Mouse (Mus musculus): ENCODE results near the gene Icam1. TPM values are rescaled to one million over a fixed set of nuclear protein-coding genes. Genes with fewer than 3 reads are reported as not detected.

The Icam1 gene
- polyA plus RNA-seq (2014; fragmentation: Illumina TruSeq; extraction: RNeasy Lipid Tissue Mini Kit (QIAGEN cat#74804); ENCODE audit: low read depth, low replicate concordance), result 3.1 TPM

DNA sequence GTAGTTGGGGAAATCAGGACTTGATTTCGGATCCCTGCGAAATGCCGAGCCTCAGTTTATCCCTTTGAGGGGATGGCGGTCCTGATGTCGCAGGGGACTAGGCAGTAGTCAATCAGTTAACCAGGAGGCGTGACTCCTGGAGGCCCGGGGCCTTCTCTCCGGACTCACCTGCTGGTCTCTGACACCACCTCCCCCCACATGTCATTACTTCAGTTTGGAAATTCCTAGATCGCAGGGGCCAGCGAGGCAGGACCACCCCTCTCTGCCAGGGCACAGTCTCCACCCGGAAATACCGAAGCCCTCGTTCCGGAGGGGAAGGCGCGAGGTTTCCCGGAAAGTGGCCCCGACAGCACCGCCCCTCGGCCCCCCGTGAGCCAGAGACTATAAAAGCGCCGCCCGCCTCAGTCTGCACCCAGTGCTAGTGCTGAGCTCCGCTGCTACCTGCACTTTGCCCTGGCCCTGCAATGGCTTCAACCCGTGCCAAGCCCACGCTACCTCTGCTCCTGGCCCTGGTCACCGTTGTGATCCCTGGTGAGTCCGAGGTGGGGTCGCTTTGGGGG is at the start of gene Icam1:
Gene Icam1, plus strand, starts transcription at position 415 of the 560 bp plus-strand sequence.

GRCm38 (mm10) chr9:20976216-20976960 is 39.4 kb upstream of the Icam1 start, which contains the start of gene S1pr2:
Gene S1pr2, minus strand, starts transcription at chr9:20976781.

DNA sequence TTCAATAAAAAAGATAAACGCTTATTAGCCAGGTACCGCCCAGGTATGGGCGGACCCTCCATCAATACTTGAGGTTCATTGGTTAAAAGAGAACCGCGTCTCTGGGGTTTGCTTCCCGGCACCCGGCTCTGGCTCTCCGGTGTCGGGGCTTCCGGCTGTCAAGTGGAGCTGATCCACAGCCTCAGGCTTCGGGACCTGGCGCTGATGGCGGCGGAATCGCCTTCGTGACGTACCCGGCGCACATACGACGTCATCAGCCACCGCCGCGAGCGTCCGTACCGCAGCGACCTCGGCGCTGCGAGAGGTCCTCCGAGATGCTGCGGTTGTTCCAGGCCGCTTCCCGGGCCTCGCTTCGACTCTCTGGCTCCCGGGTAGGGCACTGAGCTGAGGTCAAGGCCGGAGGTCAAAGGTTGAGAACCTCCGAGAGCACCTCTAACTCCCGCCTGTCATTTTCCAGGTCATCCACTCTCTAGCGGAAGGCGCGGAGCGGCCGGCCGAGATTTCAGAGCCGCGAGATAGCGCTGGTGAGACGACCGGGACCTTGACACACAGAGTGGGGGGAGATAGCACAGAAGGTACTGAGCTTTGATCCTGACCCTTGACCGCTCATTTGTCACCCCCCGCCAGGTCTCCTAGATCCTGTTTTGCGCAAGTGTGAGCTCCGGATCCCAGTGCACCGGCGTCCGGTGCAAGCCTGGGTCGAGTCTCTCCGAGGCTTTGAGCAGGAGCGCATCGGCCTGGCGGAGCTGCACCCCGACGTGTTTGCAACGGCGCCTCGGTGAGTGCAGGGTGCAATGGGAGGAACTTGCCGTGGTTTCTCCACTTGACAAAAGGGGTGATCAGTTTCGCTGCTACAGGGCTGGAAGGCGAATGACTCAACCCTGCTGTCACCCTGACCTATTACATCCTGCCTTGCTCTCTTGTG is 12.9 kb upstream of the Icam1 start, which contains the start of gene Mrpl4:
Gene Mrpl4, plus strand, starts transcription at position 112 of the 925 bp plus-strand sequence.

GRCm38 (mm10) chr9:21029291-21030054 is 13.7 kb downstream of the Icam1 start, which contains the start of gene Icam4:
Gene Icam4, plus strand, starts transcription at chr9:21029373.

GRCm38 (mm10) chr9:21031896-21032351 is 16.1 kb downstream of the Icam1 start, which contains the start of gene Icam5:
Gene Icam5, plus strand, starts transcription at chr9:21032073.

GRCm38 (mm10) chr9:21067006-21067684 is 51.4 kb downstream of the Icam1 start, which contains the start of gene Zglp1:
Gene Zglp1, minus strand, starts transcription at chr9:21067093.

GRCm38 (mm10) chr9:21073044-21073840 is 57.5 kb downstream of the Icam1 start, which contains the start of the genes Gm49373 and Fdx1l:
Gene Gm49373, minus strand, starts transcription at chr9:21073096.
Gene Fdx1l, minus strand, starts transcription at chr9:21073614.

Other genes with a start within 250 kb of the Icam1 start
- 8.7 TPM for gene Col5a3, start 200.9 kb upstream of the Icam1 start, polyA plus RNA-seq (2014; fragmentation: Illumina TruSeq; extraction: RNeasy Lipid Tissue Mini Kit (QIAGEN cat#74804); ENCODE audit: low read depth, low replicate concordance)
- gene Rdh8, start 197.5 kb upstream of the Icam1 start, polyA plus RNA-seq (2014; fragmentation: Illumina TruSeq; extraction: RNeasy Lipid Tissue Mini Kit (QIAGEN cat#74804); ENCODE audit: low read depth, low replicate concordance), result not detected
- 4.7 TPM for gene A230050P20Rik, start 147.3 kb upstream of the Icam1 start, polyA plus RNA-seq (2014; fragmentation: Illumina TruSeq; extraction: RNeasy Lipid Tissue Mini Kit (QIAGEN cat#74804); ENCODE audit: low read depth, low replicate concordance)
- gene Angptl6, start 136.3 kb upstream of the Icam1 start, polyA plus RNA-seq (2014; fragmentation: Illumina TruSeq; extraction: RNeasy Lipid Tissue Mini Kit (QIAGEN cat#74804); ENCODE audit: low read depth, low replicate concordance), result not detected
- gene Ppan, start 127.8 kb upstream of the Icam1 start, polyA plus RNA-seq (2014; fragmentation: Illumina TruSeq; extraction: RNeasy Lipid Tissue Mini Kit (QIAGEN cat#74804); ENCODE audit: low read depth, low replicate concordance), result 0.17 TPM
- 26.8 TPM for gene Eif3g, start 117.4 kb upstream of the Icam1 start, polyA plus RNA-seq (2014; fragmentation: Illumina TruSeq; extraction: RNeasy Lipid Tissue Mini Kit (QIAGEN cat#74804); ENCODE audit: low read depth, low replicate concordance)
- gene Dnmt1, start 56.1 kb upstream of the Icam1 start, polyA plus RNA-seq (2014; fragmentation: Illumina TruSeq; extraction: RNeasy Lipid Tissue Mini Kit (QIAGEN cat#74804); ENCODE audit: low read depth, low replicate concordance), result 12.0 TPM
- gene S1pr2, start 39.2 kb upstream of the Icam1 start, polyA plus RNA-seq (2014; fragmentation: Illumina TruSeq; extraction: RNeasy Lipid Tissue Mini Kit (QIAGEN cat#74804); ENCODE audit: low read depth, low replicate concordance), result 3.0 TPM
- gene Mrpl4, start 13.2 kb upstream of the Icam1 start, polyA plus RNA-seq (2014; fragmentation: Illumina TruSeq; extraction: RNeasy Lipid Tissue Mini Kit (QIAGEN cat#74804); ENCODE audit: low read depth, low replicate concordance), result 1.1 TPM
- gene Icam4, start 13.4 kb downstream of the Icam1 start, polyA plus RNA-seq (2014; fragmentation: Illumina TruSeq; extraction: RNeasy Lipid Tissue Mini Kit (QIAGEN cat#74804); ENCODE audit: low read depth, low replicate concordance), result not detected
- not detected for gene Icam5, start 16.1 kb downstream of the Icam1 start, polyA plus RNA-seq (2014; fragmentation: Illumina TruSeq; extraction: RNeasy Lipid Tissue Mini Kit (QIAGEN cat#74804); ENCODE audit: low read depth, low replicate concordance)
- gene Zglp1, start 51.1 kb downstream of the Icam1 start, polyA plus RNA-seq (2014; fragmentation: Illumina TruSeq; extraction: RNeasy Lipid Tissue Mini Kit (QIAGEN cat#74804); ENCODE audit: low read depth, low replicate concordance), result not detected
- not detected for gene Gm49373, start 57.1 kb downstream of the Icam1 start, polyA plus RNA-seq (2014; fragmentation: Illumina TruSeq; extraction: RNeasy Lipid Tissue Mini Kit (QIAGEN cat#74804); ENCODE audit: low read depth, low replicate concordance)
- gene Fdx1l, start 57.6 kb downstream of the Icam1 start, polyA plus RNA-seq (2014; fragmentation: Illumina TruSeq; extraction: RNeasy Lipid Tissue Mini Kit (QIAGEN cat#74804); ENCODE audit: low read depth, low replicate concordance), result not detected
- 2.4 TPM for gene Gm38431, start 76.0 kb downstream of the Icam1 start, polyA plus RNA-seq (2014; fragmentation: Illumina TruSeq; extraction: RNeasy Lipid Tissue Mini Kit (QIAGEN cat#74804); ENCODE audit: low read depth, low replicate concordance)
- 10.4 TPM for gene Raver1, start 76.0 kb downstream of the Icam1 start, polyA plus RNA-seq (2014; fragmentation: Illumina TruSeq; extraction: RNeasy Lipid Tissue Mini Kit (QIAGEN cat#74804); ENCODE audit: low read depth, low replicate concordance)
- 1.3 TPM for gene Tyk2, start 115.3 kb downstream of the Icam1 start, polyA plus RNA-seq (2014; fragmentation: Illumina TruSeq; extraction: RNeasy Lipid Tissue Mini Kit (QIAGEN cat#74804); ENCODE audit: low read depth, low replicate concordance)
- gene Cdc37, start 134.0 kb downstream of the Icam1 start, polyA plus RNA-seq (2014; fragmentation: Illumina TruSeq; extraction: RNeasy Lipid Tissue Mini Kit (QIAGEN cat#74804); ENCODE audit: low read depth, low replicate concordance), result 13.1 TPM
- 0.87 TPM for gene Pde4a, start 149.7 kb downstream of the Icam1 start, polyA plus RNA-seq (2014; fragmentation: Illumina TruSeq; extraction: RNeasy Lipid Tissue Mini Kit (QIAGEN cat#74804); ENCODE audit: low read depth, low replicate concordance)
- 10.0 TPM for gene Keap1, start 223.4 kb downstream of the Icam1 start, polyA plus RNA-seq (2014; fragmentation: Illumina TruSeq; extraction: RNeasy Lipid Tissue Mini Kit (QIAGEN cat#74804); ENCODE audit: low read depth, low replicate concordance)
- gene S1pr5, start 232.5 kb downstream of the Icam1 start, polyA plus RNA-seq (2014; fragmentation: Illumina TruSeq; extraction: RNeasy Lipid Tissue Mini Kit (QIAGEN cat#74804); ENCODE audit: low read depth, low replicate concordance), result not detected
- gene Atg4d, start 249.3 kb downstream of the Icam1 start, polyA plus RNA-seq (2014; fragmentation: Illumina TruSeq; extraction: RNeasy Lipid Tissue Mini Kit (QIAGEN cat#74804); ENCODE audit: low read depth, low replicate concordance), result 1.5 TPM

All from adrenal gland, adult 10 weeks (tissue).